Mouse (Mus musculus) spleen, adult 12 weeks (tissue): ENCODE data around the gene Psmd8.

Source experiments
- DNase-seq: peaks from one replicate; pipeline ENCODE4 v3.0.0; 2022; ENCODE audit warnings: low spot score

The Psmd8 gene

GRCm38 (mm10) chr7:29134693-29135386 is 45.7 kb downstream of the Psmd8 start, which contains the start of gene Rasgrp4:
Gene Rasgrp4, plus strand, starts transcription at chr7:29134851.
- peak; percentile 40 for DNase-seq

- no peak for DNase-seq
Measured at GRCm38 (mm10) chr7:29134230-29134629, 46.3 kb downstream of the Psmd8 start.

GRCm38 (mm10) chr7:29128725-29129124 is 51.8 kb downstream of the Psmd8 start:
- no peak for DNase-seq

GRCm38 (mm10) chr7:29126173-29126915 is 54.2 kb downstream of the Psmd8 start:
- peak; percentile 41 for DNase-seq

- DNase-seq, result no peak
Measured at GRCm38 (mm10) chr7:29124970-29125369, 55.5 kb downstream of the Psmd8 start, which contains the start of gene Ryr1. Gene Ryr1, minus strand, starts transcription at chr7:29125179.
